Mouse (Mus musculus) ovary, postnatal 36 days (tissue): ENCODE measurements at regions not wholly inside any gene's neighbourhood (a gene's known extent, or its start where the extent isn't known, plus 50 kb on each side); places are given as distances from the start of the nearest gene placed in this dataset.
"Not testable (repeated sequence)": the region's sequence is repeated elsewhere in the genome, so short reads cannot be mapped to it uniquely, and the experiment has no call there.

Experiments used
- DNase-seq: peaks from one replicate; pipeline ENCODE4 v3.0.0; 2022; ENCODE audit warnings: low spot score, mixed read lengths

GRCm38 (mm10) chr8:20495542-20495941 lies 119.2 kb upstream of the Gm21119 start:
- not testable (repeated sequence) for DNase-seq

- not testable (repeated sequence) for DNase-seq
Measured at GRCm38 (mm10) chr8:20513920-20514319, 100.8 kb upstream of the Gm21119 start.

DNA sequence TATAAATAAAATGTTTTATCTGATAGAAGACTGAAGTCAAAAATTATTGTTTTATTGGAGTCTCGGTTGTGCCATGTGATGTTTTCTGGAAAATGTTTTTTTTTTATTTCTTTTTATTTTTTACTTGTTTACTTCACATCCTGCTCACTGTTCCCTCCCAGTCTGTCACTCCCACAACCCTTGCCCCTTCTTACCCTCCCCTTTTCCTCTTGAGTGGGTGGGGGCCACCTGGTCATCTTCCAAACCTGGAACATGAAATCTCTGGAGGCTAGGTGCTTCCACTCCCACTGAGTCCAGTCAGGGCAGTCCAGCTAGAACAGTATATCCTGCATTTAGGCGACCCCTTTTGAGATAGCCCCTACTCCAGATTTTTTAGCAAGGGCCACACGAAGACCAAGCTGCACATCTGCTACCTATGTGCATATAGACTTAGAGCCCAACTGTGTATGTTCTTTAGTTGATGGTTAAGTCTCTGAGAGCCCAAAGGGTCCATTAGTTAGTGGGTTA lies 98.3 kb upstream of the Gm21119 start:
- DNase-seq, result not testable (repeated sequence)

GRCm38 (mm10) chr8:20517551-20517950 lies 97.2 kb upstream of the Gm21119 start:
- not testable (repeated sequence) for DNase-seq

- DNase-seq, result not testable (repeated sequence)
Measured at GRCm38 (mm10) chr8:20524539-20524938, 90.2 kb upstream of the Gm21119 start.

DNA sequence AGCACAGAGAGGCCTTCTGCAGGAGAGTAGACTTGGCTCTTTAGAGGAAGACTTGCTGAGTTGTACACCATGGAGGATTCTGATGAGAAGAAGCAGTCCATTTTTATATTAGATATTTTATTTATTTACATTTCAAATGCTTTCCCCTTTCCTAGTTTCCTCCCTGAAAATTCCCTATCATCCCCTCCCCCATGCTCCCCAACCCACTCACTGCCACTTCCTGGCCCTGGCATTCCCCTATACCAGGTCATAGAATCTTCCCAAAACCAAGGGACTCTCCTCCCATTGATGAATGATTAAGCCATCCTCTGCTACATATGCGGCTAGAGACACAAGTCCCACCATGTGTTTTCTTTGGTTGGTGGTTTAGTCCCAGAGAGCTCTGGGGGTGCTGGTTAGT lies 85.7 kb upstream of the Gm21119 start:
- not testable (repeated sequence) for DNase-seq

- not testable (repeated sequence) for DNase-seq
Measured at GRCm38 (mm10) chr8:20539031-20539430, 75.7 kb upstream of the Gm21119 start.

DNA sequence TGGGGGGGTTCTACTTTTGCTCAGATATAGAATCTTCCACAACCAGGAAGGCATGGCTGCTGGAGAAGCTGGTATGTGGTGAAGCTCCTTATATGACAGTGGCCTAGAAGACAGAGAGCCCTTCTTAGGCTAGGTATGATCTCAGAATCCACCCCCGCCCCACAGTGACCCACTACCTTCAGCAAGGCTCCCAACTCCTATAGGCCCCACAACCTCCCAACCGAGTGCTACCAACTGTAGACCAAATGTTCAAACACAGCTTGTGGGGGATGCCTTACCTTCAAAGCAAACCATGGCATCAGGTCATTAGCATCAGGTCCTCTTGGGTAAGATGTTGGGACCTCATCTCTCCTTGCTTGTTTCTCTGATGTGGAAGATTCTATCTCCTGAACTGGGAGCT lies 70.6 kb upstream of the Gm21119 start:
- DNase-seq, result not testable (repeated sequence)

DNA sequence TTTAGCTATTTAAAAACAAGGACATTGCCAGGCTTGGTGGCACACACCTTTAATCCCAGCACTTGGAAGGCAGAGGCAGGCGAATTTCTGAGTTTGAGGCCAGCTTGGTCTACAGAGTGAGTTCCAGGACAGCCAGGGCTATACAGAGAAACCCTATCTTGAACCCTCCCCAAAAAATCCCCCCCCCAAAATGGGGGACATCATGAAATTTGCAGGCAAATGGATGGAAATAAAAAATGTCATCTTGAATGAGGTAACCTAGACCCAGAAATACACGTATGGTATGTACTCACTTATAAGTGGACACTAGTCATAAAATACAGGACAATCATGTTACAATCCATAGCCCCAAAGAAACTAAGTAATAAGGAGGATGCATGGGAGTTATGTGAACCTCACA lies 69.4 kb upstream of the Gm21119 start:
- not testable (repeated sequence) for DNase-seq

DNA sequence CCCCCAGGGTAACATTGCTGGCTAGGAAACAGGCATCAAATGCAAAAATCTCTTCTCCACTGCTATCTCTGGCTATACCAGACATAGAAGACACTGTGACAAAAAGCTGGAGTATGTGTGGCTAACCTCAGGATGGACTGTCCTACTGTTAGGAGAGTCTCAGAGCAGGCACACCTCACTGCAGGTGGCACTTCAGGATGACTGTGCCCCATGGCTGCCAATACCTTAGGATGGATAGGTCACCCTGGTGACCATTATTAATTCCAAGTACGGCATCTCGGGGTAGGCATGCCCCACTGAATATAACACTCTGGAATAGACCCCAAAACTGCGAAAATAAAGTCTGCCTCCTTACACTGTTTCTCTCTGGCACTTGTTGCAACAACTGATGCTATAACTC lies 68.3 kb upstream of the Gm21119 start:
- not testable (repeated sequence) for DNase-seq

- peak; percentile 95 for DNase-seq
Measured at GRCm38 (mm10) chr8:20550054-20550778, 64.5 kb upstream of the Gm21119 start.

- not testable (repeated sequence) for DNase-seq
Measured at GRCm38 (mm10) chr8:20556501-20557181, 58.1 kb upstream of the Gm21119 start.

- not testable (repeated sequence) for DNase-seq
Measured at GRCm38 (mm10) chr8:20557184-20557583, 57.5 kb upstream of the Gm21119 start.

- peak; percentile 40 for DNase-seq
Measured at GRCm38 (mm10) chr8:20557609-20558008, 57.1 kb upstream of the Gm21119 start.
